Mouse (Mus musculus) hindbrain, embryonic 16.5 days (tissue): ENCODE data around the gene Pard3b. TPM values are rescaled to one million over a fixed set of nuclear protein-coding genes. Genes with fewer than 3 reads are reported as not detected.
A peak's percentile ranks its signal among the peaks of the same experiment; 100 is the strongest.

ENCODE experiments used
- ATAC-seq: fragments of 200-750 bp; cut with Nextera tagmentation; 2 replicates; pipeline ENCODE4 v1.8.0; 2017; ENCODE audit warnings: moderate TSS enrichment, moderate library complexity
- H3K27ac ChIP-seq: fragments of 300-500 bp; sonication (generic); 2 replicates; pipeline ENCODE4 v1.5.1; 2014; ENCODE audit warnings: low read depth, mild to moderate bottlenecking, control low read depth, low read length, moderate library complexity
- H3K27me3 ChIP-seq: fragments of 300-500 bp; sonication (generic); replicated peaks from 2 replicates; pipeline ENCODE4 v1.6.1; 2014; ENCODE audit warnings: low read length; ENCODE audit not compliant: control insufficient read depth, insufficient read depth
- H3K36me3 ChIP-seq: fragments of 300-500 bp; sonication (generic); 2 replicates; pipeline ENCODE4 v1.6.1; 2014; ENCODE audit warnings: mild to moderate bottlenecking, low read length, moderate library complexity, mixed read lengths; ENCODE audit not compliant: control insufficient read depth, insufficient read depth
- H3K4me1 ChIP-seq: fragments of 300-500 bp; sonication (generic); 2 replicates; pipeline ENCODE4 v1.6.1; 2014; ENCODE audit warnings: low read depth, low read length; ENCODE audit not compliant: control insufficient read depth, insufficient read depth
- H3K4me2 ChIP-seq: fragments of 300-500 bp; sonication (generic); 2 replicates; pipeline ENCODE4 v1.6.1; 2014; ENCODE audit warnings: mild to moderate bottlenecking, low read length, control low read depth, moderate library complexity
- H3K4me3 ChIP-seq: fragments of 300-500 bp; sonication (generic); 2 replicates; pipeline ENCODE4 v1.5.1; 2014; ENCODE audit warnings: mild to moderate bottlenecking, low read length, control low read depth, moderate library complexity
- H3K9ac ChIP-seq: fragments of 300-500 bp; sonication (generic); 2 replicates; pipeline ENCODE4 v1.6.1; 2014; ENCODE audit warnings: low read depth, mild to moderate bottlenecking, control low read depth, low read length, moderate library complexity
- H3K9me3 ChIP-seq: fragments of 300-500 bp; sonication (generic); 2 replicates; pipeline ENCODE4 v1.6.1; 2014; ENCODE audit warnings: mild to moderate bottlenecking, low read length, moderate library complexity; ENCODE audit not compliant: control insufficient read depth
- WGBS: fragments of 180-500 bp; shearing (Covaris S2); extraction: QIAGEN DNeasy Blood & Tissue Kit; methylation state at CpG from one replicate; pipeline ENCODE4 v1.1.7; 2014; 5-methylcytosine and 5-hydroxymethylcytosine counted together
- polyA plus RNA-seq: library from polyadenylated mRNA; unstranded; fragments of >200 nt; fragmentation: Nextera tagmentation; extraction: Ambion mirVana; gene quantifications from 2 replicates; pipeline ENCODE4 v1.2.1, GENCODE M21; 2015

Gene Pard3b
- polyA plus RNA-seq, 1 experiment from 2014 or later = 8.9 TPM

GRCm38 (mm10) chr1:62579024-62579765 is 940.6 kb downstream of the Pard3b start:
- H3K27me3 ChIP-seq = no peaks in the 10 kb centered on the region
- no peak overlapping the region for H3K27ac ChIP-seq
- H3K36me3 ChIP-seq = no peaks in the 10 kb centered on the region
- H3K9ac ChIP-seq = no peak overlapping the region
- H3K4me1 ChIP-seq = no peaks in the 10 kb centered on the region
- H3K9me3 ChIP-seq = no peaks in the 10 kb centered on the region
- no peak for ATAC-seq
- no peak overlapping the region for H3K4me3 ChIP-seq
- WGBS = 81% methylated on average over 7 of the region's 7 CpGs
- H3K4me2 ChIP-seq = no peak overlapping the region

- no peak overlapping the region for H3K4me3 ChIP-seq
- H3K9me3 ChIP-seq = no peaks in the 10 kb centered on the region
- ATAC-seq = no peak
- H3K27ac ChIP-seq = no peak overlapping the region
- H3K4me1 ChIP-seq = no peaks in the 10 kb centered on the region
- H3K4me2 ChIP-seq = no peak overlapping the region
- WGBS = 61% methylated on average over 4 of the region's 4 CpGs
- H3K36me3 ChIP-seq = no peaks in the 10 kb centered on the region
- H3K27me3 ChIP-seq = no peaks in the 10 kb centered on the region
- H3K9ac ChIP-seq = no peak overlapping the region
Observed at GRCm38 (mm10) chr1:62580314-62580935, 941.8 kb downstream of the Pard3b start.

GRCm38 (mm10) chr1:62582476-62582875 is 943.9 kb downstream of the Pard3b start:
- no peaks in the 10 kb centered on the region for H3K9me3 ChIP-seq
- H3K27me3 ChIP-seq = no peaks in the 10 kb centered on the region
- no peaks in the 10 kb centered on the region for H3K4me1 ChIP-seq
- ATAC-seq = no peak
- whole genome bisulfite sequencing = 75% methylated on average over 4 of the region's 4 CpGs
- no peak overlapping the region for H3K4me2 ChIP-seq
- no peak overlapping the region for H3K9ac ChIP-seq
- H3K36me3 ChIP-seq = no peaks in the 10 kb centered on the region
- H3K4me3 ChIP-seq = no peak overlapping the region
- H3K27ac ChIP-seq = no peak overlapping the region

GRCm38 (mm10) chr1:62587536-62587935 is 948.9 kb downstream of the Pard3b start:
- no peak overlapping the region for H3K4me3 ChIP-seq
- H3K4me2 ChIP-seq = no peak overlapping the region
- H3K27ac ChIP-seq = no peak overlapping the region
- H3K36me3 ChIP-seq = no peaks in the 10 kb centered on the region
- H3K4me1 ChIP-seq = peaks cover 5% of the 10 kb centered on the region; the same call in 1 of the 2 replicates
- H3K27me3 ChIP-seq = no peaks in the 10 kb centered on the region
- WGBS = 85% methylated on average over 6 of the region's 6 CpGs
- H3K9me3 ChIP-seq = no peaks in the 10 kb centered on the region
- no peak overlapping the region for H3K9ac ChIP-seq
- ATAC-seq = no peak

- H3K9ac ChIP-seq = no peak overlapping the region
- H3K4me3 ChIP-seq = no peak overlapping the region
- no peak overlapping the region for H3K4me2 ChIP-seq
- no peak overlapping the region for H3K27ac ChIP-seq
- no peaks in the 10 kb centered on the region for H3K36me3 ChIP-seq
- ATAC-seq = peak; percentile 27; the same call in 1 of the 2 replicates
- H3K27me3 ChIP-seq = no peaks in the 10 kb centered on the region
- no peaks in the 10 kb centered on the region for H3K9me3 ChIP-seq
- WGBS = 31% methylated on average over 6 of the region's 6 CpGs
- peaks cover 5% of the 10 kb centered on the region; the same call in 1 of the 2 replicates for H3K4me1 ChIP-seq
Observed at GRCm38 (mm10) chr1:62591296-62592031, 952.8 kb downstream of the Pard3b start.

GRCm38 (mm10) chr1:62595401-62595800 is 956.8 kb downstream of the Pard3b start:
- no peak for ATAC-seq
- WGBS = 84% methylated on average over 3 of the region's 3 CpGs

GRCm38 (mm10) chr1:62597751-62598400 is 959.3 kb downstream of the Pard3b start:
- no peaks in the 10 kb centered on the region for H3K36me3 ChIP-seq
- H3K27me3 ChIP-seq = no peaks in the 10 kb centered on the region
- no peak for ATAC-seq
- H3K27ac ChIP-seq = no peak overlapping the region
- 77% methylated on average over 5 of the region's 5 CpGs for WGBS
- no peak overlapping the region for H3K4me2 ChIP-seq
- H3K9me3 ChIP-seq = no peaks in the 10 kb centered on the region
- no peaks in the 10 kb centered on the region for H3K4me1 ChIP-seq
- H3K4me3 ChIP-seq = no peak overlapping the region
- H3K9ac ChIP-seq = no peak overlapping the region

More at GRCm38 (mm10) chr1:62595401-62595800, 956.8 kb downstream of the Pard3b start:
- Histone ChIP-seq H3K9me3 (no peaks in the 10 kb centered on the region), H3K4me1 (peaks cover 5% of the 10 kb centered on the region; the same call in 1 of the 2 replicates), H3K4me2 (no peak overlapping the region), H3K4me3 (no peak overlapping the region), H3K27ac (no peak overlapping the region), H3K36me3 (no peaks in the 10 kb centered on the region), H3K27me3 (no peaks in the 10 kb centered on the region), H3K9ac (no peak overlapping the region)

- WGBS = 82% methylated on average over 5 of the region's 5 CpGs
- H3K4me2 ChIP-seq = no peak overlapping the region
- H3K4me3 ChIP-seq = no peak overlapping the region
Observed at GRCm38 (mm10) chr1:62598551-62598950, 959.9 kb downstream of the Pard3b start.

More at GRCm38 (mm10) chr1:62598551-62598950, 959.9 kb downstream of the Pard3b start:
- no peak overlapping the region for H3K27ac ChIP-seq
- no peak overlapping the region for H3K9ac ChIP-seq
- no peaks in the 10 kb centered on the region for H3K27me3 ChIP-seq
- no peaks in the 10 kb centered on the region for H3K4me1 ChIP-seq
- no peaks in the 10 kb centered on the region for H3K36me3 ChIP-seq
- ATAC-seq = no peak
- no peaks in the 10 kb centered on the region for H3K9me3 ChIP-seq
